Mouse (Mus musculus) stomach, postnatal 0 days (tissue): ENCODE results near the gene Fosl1.

ENCODE experiments used
- CTCF ChIP-seq: IDR thresholded peaks from 2 replicates; pipeline ENCODE4 v1.5.1; 2016; ENCODE audit warnings: antibody characterized with exemption, low read depth, mild to moderate bottlenecking, moderate library complexity
- EP300 ChIP-seq: optimal IDR thresholded peaks from 2 replicates; pipeline ENCODE3; 2016; ENCODE audit warnings: antibody characterized with exemption

- TF ChIP-seq EP300 (no peak), CTCF (no peak)
Measured at GRCm38 (mm10) chr19:5459019-5459418, 11.7 kb downstream of the Fosl1 start.
